Mouse (Mus musculus) lung, adult 18-20 months (tissue): ENCODE data around the gene Impg2.
A peak's percentile ranks its signal among the peaks of the same experiment; 100 is the strongest.

Experiments used
- DNase-seq, 2 experiments: peaks; one replicate each; pipeline ENCODE4 v3.0.0; 2022; ENCODE audit warnings: mixed read lengths in 2 of 2

Impg2 gene

DNA sequence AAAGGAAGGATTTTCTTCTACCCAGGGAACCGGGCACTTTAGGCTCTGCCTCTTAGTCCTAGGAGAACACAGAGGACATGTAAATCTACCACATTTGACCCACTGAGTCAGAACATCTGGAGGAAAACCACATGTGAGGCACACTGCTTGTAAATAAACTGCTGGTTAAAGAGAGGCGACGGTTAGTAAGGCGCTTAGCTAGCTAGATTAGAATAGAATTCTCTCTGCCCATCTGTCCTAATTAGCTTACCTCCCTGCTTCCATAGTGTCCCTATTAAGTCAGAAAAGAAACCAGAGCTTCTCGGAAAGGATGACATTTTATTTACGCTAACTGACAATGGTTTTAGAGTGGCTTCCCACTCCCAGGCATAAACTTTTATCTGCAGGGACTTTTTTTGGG lies at the start of gene Impg2:
Gene Impg2 (plus strand): TSS at position 263 of the 400 bp plus-strand sequence.
- no peak for DNase-seq

DNA sequence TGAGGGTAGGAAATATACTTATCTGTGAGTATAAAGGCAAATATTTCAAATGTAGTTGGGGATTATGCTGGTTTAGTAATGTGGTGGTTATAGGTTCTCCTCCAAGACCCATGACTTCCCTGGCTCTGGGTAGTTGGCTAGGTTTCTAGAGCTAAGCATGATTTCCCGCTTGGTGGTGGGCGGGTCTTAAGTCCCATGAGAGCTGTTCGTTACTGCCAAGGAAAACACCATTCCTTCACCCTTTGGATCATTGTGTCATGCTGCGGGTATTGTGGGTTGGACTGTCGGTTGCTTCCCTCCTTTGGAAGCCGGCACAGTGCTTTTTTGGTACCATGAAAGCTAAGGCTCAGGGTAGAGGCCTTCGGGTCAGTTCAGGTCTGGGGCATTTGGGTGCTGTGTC lies 40.6 kb upstream of the Impg2 start:
- DNase-seq = no peak

DNA sequence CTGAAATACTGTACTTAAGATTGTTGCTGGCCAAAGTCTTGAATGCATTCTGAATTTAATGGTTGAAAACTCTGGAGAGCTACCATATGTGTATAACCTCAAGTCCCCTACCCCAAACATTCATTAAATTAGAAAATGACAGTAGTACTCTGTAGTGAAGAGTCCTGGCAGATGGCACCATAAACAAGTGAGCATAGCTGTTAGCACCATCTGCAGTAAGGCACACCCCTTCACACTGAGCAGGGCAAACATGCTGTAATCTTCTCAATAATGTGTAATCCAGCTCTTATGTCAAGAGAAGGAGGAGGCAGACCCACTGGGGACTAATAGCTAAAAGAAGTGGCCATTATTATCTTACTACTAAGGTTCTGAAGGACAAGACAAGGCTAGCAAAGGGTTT lies 33.9 kb upstream of the Impg2 start:
- no peak for DNase-seq

DNA sequence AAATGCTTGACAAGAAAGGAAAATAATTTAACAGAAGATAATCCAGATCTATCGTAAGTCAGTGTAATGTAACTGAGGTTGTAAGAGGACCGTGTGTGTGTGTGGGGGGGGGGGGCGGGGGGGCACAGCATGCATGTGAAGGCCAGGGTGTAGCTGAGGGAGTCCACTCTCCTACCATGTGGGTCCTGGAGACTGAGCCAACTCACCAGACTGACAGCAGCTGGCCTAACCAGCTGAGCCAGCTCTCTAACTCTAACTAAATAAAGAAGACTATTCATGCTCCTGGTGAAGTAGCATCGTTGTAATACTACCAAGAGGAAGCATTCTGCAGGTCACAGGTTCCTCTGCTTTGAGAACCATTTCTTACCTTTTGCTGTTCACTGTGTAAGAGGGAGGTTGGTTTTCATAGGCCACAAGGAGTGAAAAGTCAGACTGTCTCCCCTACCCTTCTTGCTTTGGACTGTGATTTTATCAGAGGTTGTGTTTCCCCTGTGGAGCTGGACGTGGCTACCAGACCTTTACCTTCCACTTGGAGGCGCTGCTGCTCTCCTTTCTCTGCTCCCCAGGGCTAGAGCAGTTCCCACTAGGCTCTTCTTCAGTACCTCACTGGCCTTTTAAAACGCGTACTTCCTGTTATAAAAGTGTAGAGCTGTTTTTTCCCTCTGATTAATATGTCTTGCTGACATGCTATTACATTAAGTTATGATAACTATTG lies 28.1 kb upstream of the Impg2 start:
- DNase-seq = no peak

DNA sequence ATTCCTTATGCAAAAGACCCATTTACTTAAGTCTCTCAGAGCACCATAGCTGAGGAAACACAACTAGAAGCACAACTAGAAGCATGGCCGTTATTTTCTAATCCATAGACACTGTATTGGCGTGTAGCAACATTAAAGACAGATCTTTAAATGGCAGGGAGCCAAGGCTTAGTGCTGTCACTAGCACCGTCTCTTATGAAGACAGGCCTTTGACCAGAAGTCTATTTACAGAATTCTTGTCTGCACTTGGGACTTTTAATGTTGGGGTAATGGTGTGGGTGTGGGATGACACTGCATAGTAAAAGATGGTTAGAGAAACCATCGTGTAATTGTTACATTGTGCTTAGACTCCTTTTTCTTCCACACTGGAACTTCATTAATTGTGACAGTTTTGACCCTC lies 17.2 kb upstream of the Impg2 start:
- no peak for DNase-seq

DNA sequence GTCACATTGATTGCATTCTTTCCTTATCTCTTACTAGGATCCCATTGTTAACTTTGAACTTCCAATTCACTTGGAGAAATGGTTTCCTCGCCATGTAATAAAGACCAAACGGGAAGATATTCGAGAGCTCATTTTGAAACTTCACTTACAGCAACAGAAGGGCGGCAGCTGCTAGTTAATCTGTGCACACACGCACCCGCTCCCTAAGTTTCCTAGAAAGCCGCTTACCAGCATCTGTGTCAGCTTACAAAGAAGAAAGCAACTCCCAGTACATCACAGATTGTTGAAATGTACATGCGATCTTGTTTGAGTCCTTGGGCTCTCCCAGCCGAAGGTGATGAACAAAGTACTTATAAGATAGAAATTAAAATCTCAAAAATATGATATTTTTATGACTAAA lies 15.9 kb upstream of the Impg2 start:
- no peak for DNase-seq

DNA sequence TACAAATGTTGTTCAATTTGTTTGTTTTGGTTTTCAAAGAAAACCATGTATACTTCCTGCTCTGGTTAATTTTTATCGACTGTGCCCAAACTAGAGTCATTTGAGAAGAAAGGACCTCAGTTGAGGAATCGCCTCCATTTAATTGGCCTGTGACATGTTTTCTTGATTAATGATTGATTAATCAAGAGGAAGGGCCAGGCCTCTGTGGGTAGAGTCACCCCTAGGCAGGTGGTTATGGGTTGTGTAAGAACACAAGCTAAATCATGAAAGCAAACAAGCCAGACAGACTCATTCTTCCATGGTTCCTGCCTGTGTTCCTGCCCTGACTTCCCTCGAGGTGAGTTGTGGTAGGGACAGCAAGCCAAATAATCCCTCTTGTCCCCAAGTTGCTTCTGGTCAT lies 8.6 kb downstream of the Impg2 start:
- DNase-seq = no peak

DNA sequence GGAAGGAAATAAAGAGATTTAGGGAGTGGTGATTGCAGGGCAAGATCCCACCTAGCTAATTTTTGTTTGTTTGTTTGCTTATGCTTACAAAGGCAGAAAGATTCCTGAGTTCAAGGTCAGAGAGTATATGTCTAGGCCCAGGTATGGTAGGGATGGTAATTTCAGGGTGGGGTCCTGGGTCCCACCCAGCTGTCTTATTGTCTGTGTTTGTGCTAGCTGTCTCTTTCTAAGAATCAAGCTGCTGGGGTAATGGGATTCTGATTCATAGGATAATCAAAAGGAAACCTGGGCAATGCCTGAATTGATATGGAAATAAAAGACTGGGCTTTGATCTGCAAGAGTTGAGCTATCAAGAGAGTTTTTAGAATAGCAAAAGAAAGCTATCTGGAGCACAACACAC lies 23.6 kb downstream of the Impg2 start:
- no peak for DNase-seq

DNA sequence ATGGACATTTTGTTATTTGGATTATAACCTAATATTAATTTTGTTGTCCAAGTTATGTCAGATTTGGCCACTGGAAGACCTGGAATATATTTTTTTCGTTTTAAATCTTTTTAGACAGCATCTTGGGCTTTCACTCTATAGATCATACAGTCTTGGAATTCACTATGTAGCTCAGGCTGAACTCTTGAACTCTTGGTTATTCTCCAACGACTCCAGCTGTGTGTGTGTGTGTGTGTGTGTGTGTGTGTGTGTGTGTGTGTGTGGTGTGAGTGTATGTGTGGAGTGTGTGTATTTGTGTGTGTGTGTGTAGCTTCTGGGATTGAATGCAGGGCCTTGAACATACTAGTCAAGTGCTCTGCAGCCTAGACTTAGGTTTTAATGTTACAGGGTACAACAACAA lies 25.3 kb downstream of the Impg2 start:
- no peak for DNase-seq

DNA sequence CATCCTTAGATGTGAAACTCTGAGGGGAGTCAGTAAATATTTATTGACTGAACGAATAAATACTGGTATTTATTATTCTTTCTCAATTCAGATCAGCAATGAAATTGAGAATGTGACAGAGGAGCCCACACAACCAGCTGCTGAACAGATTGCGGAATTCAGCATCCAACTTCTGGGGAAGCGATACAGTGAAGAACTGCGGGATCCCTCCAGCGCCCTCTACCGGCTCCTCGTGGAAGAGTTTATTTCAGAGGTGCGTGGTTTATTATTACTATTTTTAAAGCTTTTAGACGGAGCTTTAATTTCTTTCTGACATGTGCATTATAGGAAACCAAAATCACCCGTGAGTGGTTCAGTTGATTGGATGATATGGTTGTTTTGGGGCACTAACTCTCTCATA lies 27.2 kb downstream of the Impg2 start:
- DNase-seq = no peak

DNA sequence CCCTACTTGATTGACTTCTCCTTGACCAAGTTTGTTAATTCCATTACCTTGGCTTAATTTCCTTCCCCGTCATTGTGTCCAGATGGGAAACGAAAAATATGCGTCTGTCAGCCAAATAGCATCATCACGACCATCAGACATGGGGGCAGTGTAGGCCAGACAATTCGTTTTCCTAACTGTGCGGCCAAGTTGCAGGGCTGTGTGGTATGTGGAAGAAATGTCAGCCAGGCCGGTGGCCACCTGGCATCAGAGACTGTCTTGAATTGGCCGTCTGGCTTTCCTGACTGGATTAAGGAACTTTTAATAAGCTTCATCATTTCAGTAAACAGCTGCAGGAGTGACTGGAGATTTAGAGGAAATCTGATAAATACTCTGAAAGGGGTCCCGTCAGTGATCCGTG lies 28.6 kb downstream of the Impg2 start:
- DNase-seq = peak in 1 of 2 experiments; percentile 5

DNA sequence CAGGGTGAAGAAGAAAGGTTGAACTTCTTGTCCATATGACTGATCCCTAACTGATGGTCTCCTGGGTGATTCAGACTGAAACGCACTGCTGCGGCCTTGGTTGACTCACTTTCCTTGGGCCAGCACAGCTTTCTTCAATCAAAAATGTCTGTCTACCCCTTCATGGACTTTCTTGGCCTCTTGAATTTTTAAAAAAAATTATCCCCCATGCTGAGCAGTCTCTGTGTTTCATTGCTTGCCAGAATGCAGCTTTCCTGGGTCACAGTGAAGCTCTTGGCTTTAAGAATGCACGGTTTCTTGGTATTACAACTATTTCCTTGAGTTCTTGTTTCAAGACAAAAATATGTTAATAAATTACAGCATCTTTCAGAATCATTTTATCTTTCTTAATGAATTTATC lies 41.9 kb downstream of the Impg2 start:
- DNase-seq = no peak

DNA sequence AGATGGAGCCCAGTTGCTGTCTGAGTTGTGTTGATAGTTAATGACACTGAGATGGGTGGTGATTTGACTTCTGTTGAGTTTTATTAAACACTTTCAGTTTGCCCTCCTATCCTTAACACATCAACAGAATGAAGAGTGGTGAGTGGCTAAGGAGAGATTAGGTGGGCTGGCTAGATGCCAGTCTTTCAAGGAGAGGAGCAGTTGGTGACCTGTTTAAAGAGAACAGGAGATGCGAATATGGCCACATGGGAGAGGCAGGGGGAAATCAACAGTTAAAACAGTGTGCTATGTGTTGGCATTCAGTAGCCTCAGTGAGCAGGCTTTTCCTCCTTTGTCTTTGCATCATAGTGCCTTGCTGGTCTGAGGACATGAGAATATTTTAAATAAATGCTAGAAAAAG lies 69.8 kb downstream of the Impg2 start:
- DNase-seq = no peak

DNA sequence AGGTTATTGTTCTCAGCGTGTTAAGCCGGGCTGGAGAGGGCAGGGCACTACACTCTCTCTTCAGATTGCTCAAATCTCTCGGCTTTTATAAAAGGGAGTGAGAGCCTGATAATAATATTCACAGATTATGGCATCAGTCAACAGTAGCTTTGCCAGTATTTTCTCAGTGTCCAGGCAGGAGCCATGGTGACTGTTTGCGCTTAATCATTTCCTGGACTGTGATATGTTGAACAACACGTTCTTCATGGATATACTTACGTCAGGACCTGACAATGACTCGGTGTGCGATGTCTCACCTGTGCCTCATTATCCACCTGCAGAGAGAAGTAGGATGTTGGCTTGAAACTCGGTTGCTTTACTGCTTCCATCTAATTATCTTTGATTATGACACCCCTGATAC lies 74.9 kb downstream of the Impg2 start:
- no peak for DNase-seq

DNA sequence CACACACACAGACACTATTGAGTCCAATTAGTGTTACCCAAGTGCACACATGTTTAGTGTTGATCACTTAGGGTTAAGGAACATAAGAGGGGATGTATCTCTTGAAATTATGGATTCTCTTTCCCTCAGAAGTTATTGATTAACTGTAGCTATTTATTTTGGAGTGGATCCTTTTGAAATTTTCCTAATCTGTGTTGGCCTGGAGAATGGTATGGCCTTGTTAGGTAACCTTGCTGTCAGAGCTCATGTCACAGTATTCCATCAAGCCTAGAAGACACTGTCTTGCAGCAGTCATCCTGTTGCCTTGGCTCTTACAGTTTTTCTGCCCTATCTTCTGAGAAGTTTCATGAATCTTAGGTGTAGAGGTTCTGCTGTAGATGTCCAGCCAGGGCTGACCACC lies 75.6 kb downstream of the Impg2 start:
- no peak for DNase-seq

DNA sequence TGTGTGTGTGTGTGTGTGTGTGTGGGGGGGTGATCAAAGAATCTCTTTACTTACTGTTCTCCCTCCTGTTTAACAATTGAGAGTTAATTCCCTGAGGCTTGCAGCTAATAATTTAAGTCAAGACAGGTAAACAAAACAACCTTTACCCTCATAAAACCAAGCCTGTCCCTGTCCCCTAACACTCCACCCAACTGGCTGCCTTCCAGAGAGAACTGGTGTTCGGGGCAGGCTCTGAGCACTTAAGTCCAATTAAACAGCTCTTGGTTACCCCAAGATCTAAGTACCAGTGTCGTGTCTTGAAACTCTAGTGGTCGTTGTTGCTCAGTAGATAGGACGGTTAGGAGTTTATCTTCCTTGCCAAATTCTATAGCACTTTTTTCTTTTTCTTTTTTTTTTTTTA lies 77.2 kb downstream of the Impg2 start:
- DNase-seq = no peak

DNA sequence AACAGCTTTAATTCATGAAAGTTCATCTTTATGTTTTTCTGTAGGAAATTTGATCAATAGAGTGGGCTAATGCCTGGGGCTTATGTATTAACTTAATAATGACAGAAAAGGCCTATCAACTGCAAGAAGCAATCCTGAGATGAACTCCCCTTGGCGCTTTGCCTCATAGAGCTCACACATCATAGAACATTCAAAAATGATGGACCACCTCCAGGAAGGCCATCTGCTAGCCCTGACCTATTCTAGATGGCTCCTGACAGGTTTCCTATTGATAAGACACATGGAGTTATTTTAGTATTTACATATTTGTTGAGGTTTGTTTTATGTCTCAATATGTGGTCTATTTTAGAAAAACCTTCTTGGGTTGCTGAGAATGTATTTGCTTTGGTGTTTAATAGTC lies 79.2 kb downstream of the Impg2 start:
- no peak for DNase-seq

DNA sequence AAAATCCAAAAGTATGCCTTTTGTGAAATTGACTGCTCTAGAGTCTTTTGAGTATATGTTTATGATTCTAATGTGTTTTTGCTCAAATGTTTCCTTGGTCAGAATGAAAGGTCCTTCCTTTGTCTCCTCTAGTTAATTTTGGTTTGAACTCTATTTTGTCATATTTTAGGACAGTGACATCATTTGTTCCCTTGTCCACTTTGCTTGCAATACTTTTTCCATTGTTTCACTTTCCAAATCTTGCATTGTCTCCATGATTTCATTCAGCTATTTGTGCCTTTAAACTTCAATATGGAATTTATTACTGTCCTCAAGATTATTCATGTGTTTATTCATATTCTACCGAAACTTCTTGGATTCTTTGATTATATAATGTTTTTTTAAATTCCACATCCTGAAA lies 79.8 kb downstream of the Impg2 start:
- no peak for DNase-seq

DNA sequence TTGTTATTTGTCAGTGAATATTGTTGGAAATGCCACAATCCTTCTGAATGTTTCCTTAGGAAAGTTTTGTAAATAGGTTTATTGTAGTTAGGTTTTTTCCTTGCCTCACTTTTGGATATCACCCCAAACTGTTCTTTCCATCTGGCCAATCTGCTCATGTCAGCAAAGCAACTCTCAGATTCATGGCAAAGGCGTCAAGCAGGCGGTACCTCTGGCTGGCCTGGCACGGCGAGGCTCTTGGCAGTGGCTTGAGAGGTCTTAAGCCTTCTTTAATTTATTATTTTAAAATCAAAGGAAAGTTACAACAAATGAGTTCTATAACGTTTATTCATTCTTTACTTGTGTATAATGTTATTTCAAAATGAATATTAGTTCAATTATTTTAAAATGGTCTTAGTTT lies 82.0 kb downstream of the Impg2 start:
- DNase-seq = no peak

DNA sequence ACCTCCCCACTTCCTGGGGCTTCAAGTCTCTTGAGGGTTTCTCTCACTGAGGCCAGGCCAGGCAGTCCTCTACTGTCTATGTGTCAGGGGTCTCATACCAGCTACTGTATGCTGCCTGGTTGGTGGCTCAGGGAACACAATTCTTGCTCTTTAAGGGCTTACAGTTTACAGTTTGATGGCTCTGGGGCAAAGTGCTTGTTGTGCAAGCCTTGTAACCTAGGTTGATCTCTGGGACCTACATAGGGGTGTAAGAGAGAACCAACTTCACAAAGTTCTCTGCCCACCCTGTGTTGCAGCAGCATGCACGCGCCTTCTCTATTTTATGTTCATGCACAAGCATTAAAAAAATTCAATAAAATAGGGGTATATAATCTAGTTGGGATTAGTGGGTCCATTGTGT lies 82.9 kb downstream of the Impg2 start:
- no peak for DNase-seq

DNA sequence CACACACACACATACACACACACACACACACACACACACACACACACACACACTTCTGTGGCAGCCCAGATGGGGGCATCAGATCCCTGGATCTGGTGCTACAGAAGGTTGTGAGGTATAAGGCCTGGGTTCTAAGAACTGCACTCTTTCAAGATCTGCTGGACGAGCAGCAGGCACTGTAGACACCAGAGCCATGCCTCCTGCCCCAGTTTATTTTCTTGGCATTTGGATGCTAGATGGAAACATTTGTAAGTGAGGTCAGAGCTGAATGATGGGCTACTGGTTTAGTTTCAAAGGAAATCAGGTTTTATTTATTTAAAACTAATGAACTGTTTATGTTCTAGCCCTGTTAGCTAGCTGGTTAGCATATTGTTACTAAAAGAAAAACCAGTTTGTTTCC lies 90.8 kb downstream of the Impg2 start:
- no peak for DNase-seq

DNA sequence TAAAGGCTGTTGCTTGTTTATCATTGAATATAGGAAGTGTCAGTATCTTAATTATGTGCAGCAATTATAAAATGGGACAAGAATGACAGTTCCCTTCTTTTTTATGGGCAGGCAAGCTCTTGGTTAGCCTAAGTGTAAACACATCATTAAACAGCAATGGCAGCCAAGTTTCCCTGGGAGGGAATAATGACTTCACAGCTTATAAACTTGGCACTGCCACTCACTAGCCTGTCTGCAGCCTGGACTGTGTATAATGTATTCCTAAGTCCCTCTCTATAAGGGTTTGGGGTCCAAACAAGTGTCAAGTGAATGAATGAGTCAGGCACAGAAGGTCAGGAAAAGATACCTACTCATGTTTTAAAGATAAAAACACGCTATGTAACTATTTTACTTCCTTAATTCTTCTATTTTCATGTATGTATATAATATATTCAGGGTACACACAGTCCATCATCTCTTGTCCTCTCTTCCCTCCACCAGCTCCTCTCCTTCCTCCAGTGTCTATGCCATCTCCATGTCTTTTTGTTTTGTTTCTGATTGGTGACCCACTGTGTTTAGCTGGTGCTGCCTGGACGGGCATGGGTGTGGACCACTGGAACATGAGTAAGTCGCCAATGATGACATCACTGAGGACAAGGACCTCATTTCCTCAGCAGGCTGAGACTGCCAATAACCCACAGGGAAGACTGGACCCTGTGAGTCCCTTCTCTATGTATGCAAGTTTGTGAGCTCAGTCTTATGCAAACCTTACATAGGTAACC lies 92.0 kb downstream of the Impg2 start:
- peak in 1 of 2 experiments; percentile 5 for DNase-seq

DNA sequence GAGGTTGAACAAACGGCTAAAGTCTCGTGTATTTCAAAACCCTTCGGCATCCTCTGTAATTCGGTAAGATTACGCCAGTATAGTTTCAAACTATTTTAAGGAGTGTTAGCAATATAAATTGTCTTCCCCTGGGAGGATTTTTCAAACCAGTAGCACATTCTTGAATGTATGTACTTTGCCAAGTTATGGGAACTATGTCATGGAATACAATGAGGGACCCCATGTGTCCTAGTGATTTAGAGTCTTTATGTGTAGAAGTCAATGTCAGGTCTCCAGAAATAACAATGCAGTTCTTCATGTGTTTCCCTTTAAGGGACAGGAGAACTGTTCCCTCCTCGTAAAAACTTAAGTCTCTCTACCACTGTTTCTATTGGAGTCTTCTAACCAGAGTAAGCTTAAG lies 94.1 kb downstream of the Impg2 start:
- no peak for DNase-seq

DNA sequence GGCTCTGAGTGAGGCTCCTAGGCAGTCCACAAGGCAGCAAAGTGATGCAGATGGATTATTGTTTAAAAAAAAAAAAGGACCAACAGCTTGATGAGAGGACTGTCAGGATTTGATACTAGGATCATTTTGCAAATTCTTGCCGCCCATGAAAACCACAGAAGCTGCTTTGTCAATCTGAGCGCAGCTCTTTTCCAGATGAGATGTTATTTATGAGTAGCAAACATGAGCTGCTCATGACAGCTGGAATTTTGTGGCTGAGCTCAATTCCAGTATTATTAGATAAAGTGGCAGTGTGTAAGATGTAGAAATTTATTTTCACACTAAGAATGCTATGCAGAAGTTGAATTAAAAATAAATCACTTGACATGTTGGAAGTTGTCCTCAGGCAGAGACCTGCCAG lies 94.7 kb downstream of the Impg2 start:
- DNase-seq = no peak

DNA sequence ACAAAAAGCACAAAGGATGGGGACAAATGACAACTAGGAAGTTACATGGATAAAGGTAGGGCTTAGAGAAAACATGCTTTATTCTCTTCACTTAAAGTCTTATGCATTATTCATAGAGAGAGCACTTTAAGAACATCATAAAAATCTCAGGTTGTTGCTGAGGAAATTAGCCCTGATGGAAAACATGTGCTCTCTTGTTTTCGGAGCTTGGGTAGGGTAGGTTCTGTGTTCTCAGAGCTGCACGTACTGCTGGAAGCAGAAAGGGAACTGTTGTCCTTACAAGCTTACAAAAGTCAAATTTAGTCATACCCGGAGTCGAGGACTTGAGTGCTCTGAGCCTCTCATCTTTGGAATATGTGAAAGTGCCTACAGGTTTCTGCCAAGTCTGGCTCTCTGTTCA lies 98.9 kb downstream of the Impg2 start:
- no peak for DNase-seq
